Mouse (Mus musculus) heart, embryonic 12.5 days (tissue): ENCODE data around the gene Alpi. TPM values are rescaled to one million over a fixed set of nuclear protein-coding genes. Genes with fewer than 3 reads are reported as not detected.

Experiments used
- ATAC-seq: fragments of 200-750 bp; cut with Nextera tagmentation; 2 replicates; pipeline ENCODE4 v1.8.0; 2017; ENCODE audit warnings: moderate TSS enrichment, moderate library complexity; ENCODE audit not compliant: insufficient number of reproducible peaks, low FRiP score
- H3K27ac ChIP-seq: fragments of 300-500 bp; sonication (generic); 2 replicates; pipeline ENCODE4 v1.5.1; 2016; ENCODE audit warnings: mild to moderate bottlenecking, moderate library complexity; ENCODE audit not compliant: poor library complexity, severe bottlenecking
- H3K27me3 ChIP-seq: fragments of 300-500 bp; sonication (generic); replicated peaks from 2 replicates; pipeline ENCODE4 v1.6.1; 2016; ENCODE audit warnings: mild to moderate bottlenecking, moderate library complexity
- H3K36me3 ChIP-seq: fragments of 300-500 bp; sonication (generic); 2 replicates; pipeline ENCODE4 v1.6.1; 2016; ENCODE audit warnings: mild to moderate bottlenecking, moderate library complexity
- H3K4me1 ChIP-seq: fragments of 300-500 bp; sonication (generic); replicated peaks from 2 replicates; pipeline ENCODE4 v1.6.1; 2016; ENCODE audit warnings: mild to moderate bottlenecking
- H3K4me2 ChIP-seq: fragments of 300-500 bp; sonication (generic); 2 replicates; pipeline ENCODE4 v1.6.1; 2016; ENCODE audit warnings: mild to moderate bottlenecking, moderate library complexity
- H3K4me3 ChIP-seq: fragments of 300-500 bp; sonication (generic); 2 replicates; pipeline ENCODE4 v1.5.1; 2016; ENCODE audit warnings: mild to moderate bottlenecking
- H3K9ac ChIP-seq: fragments of 300-500 bp; sonication (generic); 2 replicates; pipeline ENCODE4 v1.6.1; 2016; ENCODE audit warnings: mild to moderate bottlenecking, moderate library complexity
- H3K9me3 ChIP-seq: fragments of 300-500 bp; sonication (generic); replicated peaks from 2 replicates; pipeline ENCODE4 v1.6.1; 2016; ENCODE audit warnings: mild to moderate bottlenecking, moderate library complexity
- WGBS: fragments of 180-500 bp; shearing (Covaris S2); methylation state at CpG from one replicate; pipeline ENCODE4 v1.1.7; 2016; 5-methylcytosine and 5-hydroxymethylcytosine counted together
- polyA plus RNA-seq: library from polyadenylated mRNA; unstranded; fragments of >200 nt; fragmentation: Nextera tagmentation; extraction: Ambion mirVana; gene quantifications from 2 replicates; pipeline ENCODE4 v1.2.1, GENCODE M21; 2016

The Alpi gene
- not detected in 2 replicates for polyA plus RNA-seq

DNA sequence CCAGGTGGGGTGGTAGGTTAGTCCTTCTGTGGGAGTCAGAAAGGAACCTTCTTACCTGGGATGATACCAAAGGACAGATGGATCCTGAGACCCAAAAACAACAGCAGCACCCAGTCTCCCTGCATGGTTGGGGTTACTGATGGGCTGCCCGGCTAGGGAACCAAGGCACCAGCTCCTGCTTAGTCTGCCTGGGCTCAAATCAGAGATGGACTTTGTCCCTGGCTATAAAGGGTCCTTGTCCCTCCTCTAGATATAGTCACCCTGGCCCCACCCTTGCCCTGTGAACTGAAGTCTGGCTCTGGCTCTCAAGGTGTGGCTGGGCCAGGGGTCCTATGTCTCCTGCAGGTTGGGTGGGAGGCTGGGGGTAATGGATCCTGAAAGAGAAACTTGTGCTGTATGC is at the start of gene Alpi:
TSS of gene Alpi (minus strand) at position 196 of the 400 bp plus-strand sequence.
- no peak within 1 kb of the TSS for H3K4me3 ChIP-seq
- no peak within 1 kb of the TSS for H3K9ac ChIP-seq
- H3K9me3 ChIP-seq: no peaks in the 10 kb centered on the region
- WGBS: 77% methylated on average over 1 of the region's 1 CpGs
- H3K27ac ChIP-seq: no peak within 1 kb of the TSS
- peaks cover 26% of the 10 kb centered on the region for H3K27me3 ChIP-seq
- H3K4me2 ChIP-seq: no peak within 1 kb of the TSS
- no peak for ATAC-seq
- H3K4me1 ChIP-seq: no peaks in the 10 kb centered on the region
- no peaks in the 10 kb centered on the region for H3K36me3 ChIP-seq

DNA sequence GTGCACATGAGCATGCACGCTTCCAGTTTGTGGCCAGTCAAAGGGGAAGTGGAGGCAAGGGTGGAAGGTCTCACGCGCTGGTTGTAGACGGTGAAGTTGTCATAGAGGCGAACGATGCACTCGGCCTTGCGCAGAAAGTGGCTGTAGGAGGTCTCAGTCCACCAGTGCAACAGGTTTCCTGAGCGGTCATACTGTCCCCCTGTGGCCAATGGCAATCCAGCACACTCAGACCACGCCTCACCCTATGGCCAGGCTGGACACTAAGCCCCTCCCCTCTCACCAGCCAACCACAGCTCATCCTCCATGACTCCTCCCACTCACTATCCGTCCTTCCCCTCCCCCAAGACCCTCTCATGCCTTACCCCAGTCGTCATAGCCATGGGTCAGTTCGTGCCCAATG is 48.0 kb upstream of the Alpi start:
- H3K4me1 ChIP-seq: peaks cover 7% of the 10 kb centered on the region; the same call in 1 of the 2 replicates
- WGBS: 38% methylated on average over 13 of the region's 13 CpGs
- H3K36me3 ChIP-seq: no peaks in the 10 kb centered on the region
- no peak overlapping the region for H3K4me2 ChIP-seq
- ATAC-seq: no peak
- no peak overlapping the region for H3K4me3 ChIP-seq
- H3K9ac ChIP-seq: no peak overlapping the region
- H3K27me3 ChIP-seq: peaks cover 83% of the 10 kb centered on the region
- no peak overlapping the region for H3K27ac ChIP-seq
- H3K9me3 ChIP-seq: no peaks in the 10 kb centered on the region

DNA sequence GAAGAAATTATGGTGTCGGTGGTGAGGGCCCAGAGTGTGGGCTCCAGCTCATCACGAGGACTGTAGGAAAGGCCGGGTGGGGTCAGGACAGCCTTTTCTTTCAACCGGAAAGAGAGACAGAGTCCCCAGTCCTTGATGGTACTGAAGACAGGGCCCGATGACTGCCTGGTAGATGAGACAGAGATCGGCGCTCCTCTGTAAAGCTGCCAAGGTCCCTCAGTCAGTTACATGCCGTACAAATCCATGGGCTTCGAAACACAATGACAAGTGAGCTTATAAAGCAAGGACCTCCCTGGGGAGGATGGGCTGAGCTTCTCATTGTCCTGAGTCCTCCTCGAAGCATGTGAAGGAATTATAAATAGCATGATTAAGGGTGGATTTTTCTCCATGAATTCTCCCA is 41.7 kb upstream of the Alpi start:
- Histone ChIP-seq H3K9ac (no peak overlapping the region), H3K9me3 (no peaks in the 10 kb centered on the region), H3K4me2 (no peak overlapping the region), H3K4me1 (no peaks in the 10 kb centered on the region), H3K4me3 (no peak overlapping the region), H3K36me3 (no peaks in the 10 kb centered on the region), H3K27me3 (peaks cover 30% of the 10 kb centered on the region), H3K27ac (no peak overlapping the region)
- 78% methylated on average over 10 of the region's 10 CpGs for WGBS
- ATAC-seq: no peak

DNA sequence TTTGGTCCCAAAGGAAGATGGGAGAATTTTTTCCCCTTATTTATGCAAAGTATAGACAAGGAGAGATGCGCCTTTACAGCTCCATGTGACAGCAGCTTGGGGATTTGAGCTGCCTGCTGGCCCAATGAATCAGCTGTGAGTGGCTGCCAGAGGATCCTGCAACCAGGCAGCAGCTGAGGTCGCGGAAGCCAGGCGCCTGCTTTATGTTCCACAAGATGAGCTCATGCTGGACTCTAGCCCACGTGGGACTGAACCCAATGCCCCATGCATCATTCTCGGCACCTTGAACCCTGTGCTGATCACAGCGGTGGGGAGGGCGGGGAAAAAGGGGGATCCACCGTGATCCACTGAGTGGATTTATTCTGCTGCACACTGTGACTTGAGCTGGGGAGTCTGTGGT is 41.0 kb upstream of the Alpi start:
- H3K4me2 ChIP-seq: no peak overlapping the region
- no peaks in the 10 kb centered on the region for H3K4me1 ChIP-seq
- H3K27me3 ChIP-seq: peaks cover 23% of the 10 kb centered on the region
- ATAC-seq: no peak
- WGBS: 71% methylated on average over 9 of the region's 9 CpGs
- no peaks in the 10 kb centered on the region for H3K9me3 ChIP-seq
- no peak overlapping the region for H3K9ac ChIP-seq
- H3K27ac ChIP-seq: no peak overlapping the region
- H3K36me3 ChIP-seq: no peaks in the 10 kb centered on the region
- H3K4me3 ChIP-seq: no peak overlapping the region

DNA sequence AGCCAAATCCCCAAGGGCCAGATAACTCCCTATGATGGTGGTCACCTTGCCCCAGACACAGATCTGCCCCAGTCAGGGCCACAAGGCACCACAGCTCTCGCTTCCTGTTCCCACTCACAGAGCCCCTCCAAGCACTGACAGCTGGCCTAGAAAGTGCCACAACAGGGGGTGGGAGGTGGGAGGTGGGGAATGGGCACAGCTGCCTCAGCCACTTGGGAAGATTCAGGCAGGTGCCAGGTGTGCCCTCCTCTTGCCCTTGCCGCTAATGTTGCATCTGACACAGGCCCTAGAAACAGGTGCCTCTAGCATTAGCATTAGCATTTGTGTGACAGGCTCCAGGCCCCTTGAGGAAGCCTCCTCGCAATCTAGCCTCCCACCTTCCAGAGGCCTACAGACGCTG is 40.1 kb upstream of the Alpi start:
- Histone ChIP-seq H3K27me3 (peaks cover 23% of the 10 kb centered on the region), H3K9ac (no peak overlapping the region), H3K4me3 (no peak overlapping the region), H3K27ac (no peak overlapping the region), H3K4me1 (no peaks in the 10 kb centered on the region), H3K4me2 (no peak overlapping the region), H3K36me3 (no peaks in the 10 kb centered on the region), H3K9me3 (no peaks in the 10 kb centered on the region)
- WGBS: 76% methylated on average over 4 of the region's 4 CpGs
- no peak for ATAC-seq

DNA sequence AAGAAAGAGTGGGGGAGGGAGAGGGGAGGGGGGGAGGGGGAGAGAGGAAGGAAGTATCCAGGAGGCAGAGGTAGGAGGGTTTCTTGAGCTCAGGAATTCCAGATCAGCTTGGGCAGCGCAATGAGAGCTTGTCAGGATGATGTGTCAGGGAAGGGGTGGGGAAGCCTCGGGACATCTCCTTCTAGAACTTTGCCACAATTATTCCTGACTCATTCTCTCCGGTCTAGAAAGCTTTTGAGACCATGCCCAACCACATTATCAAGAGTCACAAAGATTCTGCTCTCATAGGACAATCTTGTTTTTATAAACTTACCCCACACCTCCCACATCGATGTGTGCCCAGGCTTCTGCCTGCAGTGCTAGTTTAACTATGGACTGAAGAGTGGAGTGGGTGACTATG is 30.4 kb upstream of the Alpi start:
- no peak overlapping the region for H3K4me3 ChIP-seq
- no peak for ATAC-seq
- no peak overlapping the region for H3K4me2 ChIP-seq
- H3K27me3 ChIP-seq: peaks cover 25% of the 10 kb centered on the region
- no peak overlapping the region for H3K9ac ChIP-seq
- no peak overlapping the region for H3K27ac ChIP-seq
- no peaks in the 10 kb centered on the region for H3K9me3 ChIP-seq
- no peaks in the 10 kb centered on the region for H3K36me3 ChIP-seq
- 64% methylated on average over 4 of the region's 4 CpGs for WGBS
- peaks cover 6% of the 10 kb centered on the region for H3K4me1 ChIP-seq

DNA sequence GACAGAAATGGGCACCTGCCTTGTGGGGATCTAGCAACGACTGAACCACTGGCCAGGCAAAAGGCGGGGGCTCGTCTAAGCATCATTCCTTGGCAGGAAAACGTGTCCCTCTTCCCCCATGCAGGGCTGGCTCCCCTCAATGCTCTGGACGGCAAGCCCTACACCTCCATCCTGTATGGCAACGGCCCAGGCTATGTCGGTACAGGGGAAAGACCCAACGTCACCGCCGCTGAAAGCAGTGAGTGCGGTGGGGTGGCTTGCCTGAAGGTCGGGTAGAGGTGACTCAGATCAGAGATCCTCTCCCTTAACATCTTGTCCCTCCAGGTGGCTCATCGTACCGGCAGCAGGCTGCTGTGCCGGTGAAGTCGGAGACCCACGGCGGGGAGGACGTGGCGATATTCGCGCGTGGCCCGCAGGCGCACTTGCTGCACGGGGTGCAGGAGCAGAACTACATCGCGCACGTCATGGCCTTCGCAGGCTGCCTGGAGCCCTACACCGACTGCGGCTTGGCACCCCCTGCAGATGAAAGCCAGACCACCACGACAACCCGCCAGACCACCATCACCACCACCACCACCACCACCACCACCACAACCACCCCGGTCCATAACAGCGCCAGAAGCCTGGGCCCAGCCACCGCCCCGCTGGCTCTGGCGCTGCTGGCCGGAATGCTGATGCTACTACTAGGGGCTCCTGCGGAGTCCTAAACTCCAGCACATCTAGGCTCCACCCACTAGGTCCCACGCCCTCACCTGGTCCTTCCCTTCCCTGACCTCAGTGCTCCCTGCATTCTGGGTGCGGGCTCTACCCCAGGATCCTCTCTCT is 26.0 kb upstream of the Alpi start:
- peak overlapping the region; percentile 62 for H3K4me2 ChIP-seq
- H3K27ac ChIP-seq: no peak overlapping the region
- ATAC-seq: peak; percentile 9; the same call in 1 of the 2 replicates
- 0 out of 2 replicates have a peak overlapping the region, but pooled peaks have one; percentile 11 for H3K9ac ChIP-seq
- no peaks in the 10 kb centered on the region for H3K9me3 ChIP-seq
- H3K27me3 ChIP-seq: peaks cover 51% of the 10 kb centered on the region
- peaks cover 6% of the 10 kb centered on the region for H3K4me1 ChIP-seq
- peak overlapping the region; percentile 32 for H3K4me3 ChIP-seq
- WGBS: 8% methylated on average over 42 of the region's 43 CpGs
- H3K36me3 ChIP-seq: no peaks in the 10 kb centered on the region

DNA sequence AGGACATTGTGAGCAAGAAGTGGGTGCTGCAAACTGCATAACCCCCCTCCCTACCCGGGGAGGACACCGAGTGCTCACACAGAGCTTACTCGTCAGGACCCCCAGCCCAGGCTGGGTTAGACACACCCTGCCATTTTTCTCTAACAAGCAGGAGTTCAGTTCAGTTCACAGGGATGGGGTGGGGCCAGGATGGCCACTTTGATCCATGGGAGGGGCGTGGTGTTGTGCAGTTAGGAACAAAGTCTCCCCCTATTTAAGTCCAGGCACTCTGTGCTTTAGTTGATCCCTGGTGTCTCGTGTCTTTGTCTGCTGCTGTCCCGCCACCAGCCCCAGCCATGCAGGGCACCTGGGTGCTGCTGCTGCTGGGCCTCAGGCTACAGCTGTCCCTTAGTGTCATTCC is 23.3 kb upstream of the Alpi start, which contains the start of gene Akp3:
TSS of gene Akp3 (plus strand) at position 301 of the 400 bp plus-strand sequence.
- ATAC-seq: no peak
- Histone ChIP-seq H3K9me3 (no peaks in the 10 kb centered on the region), H3K9ac (no peak within 1 kb of the TSS), H3K27me3 (peaks cover 51% of the 10 kb centered on the region), H3K4me1 (peaks cover 6% of the 10 kb centered on the region), H3K4me2 (no peak within 1 kb of the TSS), H3K4me3 (no peak within 1 kb of the TSS), H3K36me3 (no peaks in the 10 kb centered on the region), H3K27ac (no peak within 1 kb of the TSS)
- WGBS: 77% methylated on average over 6 of the region's 6 CpGs

DNA sequence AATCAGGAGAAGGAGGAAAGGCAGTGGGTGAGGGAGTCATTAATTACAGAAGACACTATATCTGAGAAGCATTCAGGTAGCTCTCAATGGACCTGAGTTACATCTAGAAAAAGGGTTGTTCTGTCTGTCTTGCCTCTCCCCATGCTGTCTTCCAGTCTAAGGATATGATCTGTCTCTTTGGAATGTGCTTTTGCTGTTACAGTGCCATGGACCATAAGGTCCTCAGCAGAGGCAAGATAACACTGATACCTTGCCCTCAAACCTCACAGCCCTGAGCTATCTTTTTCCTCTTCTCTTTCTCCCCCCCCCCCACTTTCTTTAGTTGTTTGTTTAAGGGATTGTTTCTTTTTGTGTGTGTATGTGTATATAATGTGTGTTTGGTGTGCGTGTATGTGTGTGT is 13.4 kb upstream of the Alpi start:
- H3K9me3 ChIP-seq: no peaks in the 10 kb centered on the region
- H3K4me3 ChIP-seq: no peak overlapping the region
- no peak for ATAC-seq
- no peaks in the 10 kb centered on the region; the same call in 1 of the 2 replicates for H3K4me1 ChIP-seq
- no peak overlapping the region for H3K4me2 ChIP-seq
- H3K36me3 ChIP-seq: no peaks in the 10 kb centered on the region
- H3K9ac ChIP-seq: no peak overlapping the region
- H3K27me3 ChIP-seq: no peaks in the 10 kb centered on the region
- WGBS: 59% methylated on average over 1 of the region's 1 CpGs
- H3K27ac ChIP-seq: no peak overlapping the region

DNA sequence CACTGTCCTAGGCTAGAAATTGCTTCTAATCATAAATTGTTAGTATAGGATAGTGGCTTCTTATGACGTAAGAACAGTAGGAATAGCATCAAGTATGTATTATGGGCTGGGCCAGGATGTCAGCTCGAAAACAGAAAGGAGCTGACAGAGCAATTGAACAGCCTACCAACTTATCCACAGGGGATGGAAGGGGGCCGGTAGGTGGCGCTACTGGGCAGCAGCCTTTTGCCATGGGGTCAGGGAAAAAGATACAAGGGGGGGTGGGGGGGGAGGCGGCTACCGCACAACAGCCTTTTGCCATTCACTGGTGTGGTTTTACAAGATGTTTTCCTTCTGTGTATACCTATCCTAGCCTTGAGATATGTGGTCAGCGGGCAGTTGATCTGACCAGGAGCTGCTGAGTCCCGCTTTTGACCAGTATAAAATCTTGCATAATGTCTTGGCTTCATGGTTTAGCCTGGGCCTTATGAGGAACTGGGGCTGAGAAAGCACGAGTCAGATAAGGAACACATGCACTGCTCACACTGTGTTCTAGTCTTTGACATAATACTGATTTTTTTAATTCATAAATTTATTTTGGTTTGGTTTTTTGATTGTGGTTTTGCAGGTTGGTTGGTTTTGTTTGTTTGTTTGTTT is 10.4 kb upstream of the Alpi start:
- 36% methylated on average over 9 of the region's 9 CpGs for WGBS

DNA sequence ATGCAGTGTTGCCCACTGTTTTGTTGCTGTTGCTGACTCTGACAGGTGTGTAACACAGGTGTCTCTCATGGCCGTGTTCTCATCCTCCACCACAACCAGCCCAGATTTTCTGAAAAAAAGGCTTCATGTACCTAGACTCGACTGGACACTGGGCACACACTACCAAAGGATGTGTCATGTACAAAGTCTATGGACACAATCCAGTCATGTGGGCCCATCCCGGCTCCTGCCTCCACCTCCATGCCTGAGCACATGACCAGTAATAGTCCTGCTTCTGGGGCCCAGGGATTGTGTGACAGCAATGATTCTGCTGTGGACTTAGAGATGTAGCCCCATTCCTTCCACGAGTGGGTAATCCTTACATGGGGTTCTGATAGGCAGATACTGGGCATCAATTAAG is 7.2 kb upstream of the Alpi start:
- H3K27ac ChIP-seq: no peak overlapping the region
- no peak overlapping the region for H3K9ac ChIP-seq
- no peaks in the 10 kb centered on the region for H3K4me1 ChIP-seq
- H3K36me3 ChIP-seq: no peaks in the 10 kb centered on the region
- WGBS: 84% methylated on average over 4 of the region's 4 CpGs
- no peak for ATAC-seq
- H3K27me3 ChIP-seq: no peaks in the 10 kb centered on the region
- no peak overlapping the region for H3K4me2 ChIP-seq
- no peaks in the 10 kb centered on the region for H3K9me3 ChIP-seq
- H3K4me3 ChIP-seq: no peak overlapping the region

More for the DNA sequence above, 10.4 kb upstream of the Alpi start:
- no peak overlapping the region for H3K4me3 ChIP-seq
- no peaks in the 10 kb centered on the region for H3K27me3 ChIP-seq
- no peak overlapping the region for H3K9ac ChIP-seq
- no peak for ATAC-seq
- no peak overlapping the region for H3K4me2 ChIP-seq
- H3K36me3 ChIP-seq: no peaks in the 10 kb centered on the region
- no peaks in the 10 kb centered on the region; the same call in 1 of the 2 replicates for H3K4me1 ChIP-seq
- no peak overlapping the region for H3K27ac ChIP-seq
- H3K9me3 ChIP-seq: no peaks in the 10 kb centered on the region
